Mouse (Mus musculus) adrenal gland, postnatal 14 days (tissue): ENCODE measurements around the gene Barhl2. TPM values are rescaled to one million over a fixed set of nuclear protein-coding genes. Genes with fewer than 3 reads are reported as not detected.

Experiments
- DNase-seq: peaks from one replicate; pipeline ENCODE4 v3.0.0; 2021; ENCODE audit warnings: mixed read lengths
- total RNA-seq: library from RNA; stranded (reverse); gene quantifications from 2 replicates; pipeline ENCODE4 v1.2.3, GENCODE M21; 2021

Gene Barhl2
- total RNA-seq, 1 experiment from 2014 or later = not detected

DNA sequence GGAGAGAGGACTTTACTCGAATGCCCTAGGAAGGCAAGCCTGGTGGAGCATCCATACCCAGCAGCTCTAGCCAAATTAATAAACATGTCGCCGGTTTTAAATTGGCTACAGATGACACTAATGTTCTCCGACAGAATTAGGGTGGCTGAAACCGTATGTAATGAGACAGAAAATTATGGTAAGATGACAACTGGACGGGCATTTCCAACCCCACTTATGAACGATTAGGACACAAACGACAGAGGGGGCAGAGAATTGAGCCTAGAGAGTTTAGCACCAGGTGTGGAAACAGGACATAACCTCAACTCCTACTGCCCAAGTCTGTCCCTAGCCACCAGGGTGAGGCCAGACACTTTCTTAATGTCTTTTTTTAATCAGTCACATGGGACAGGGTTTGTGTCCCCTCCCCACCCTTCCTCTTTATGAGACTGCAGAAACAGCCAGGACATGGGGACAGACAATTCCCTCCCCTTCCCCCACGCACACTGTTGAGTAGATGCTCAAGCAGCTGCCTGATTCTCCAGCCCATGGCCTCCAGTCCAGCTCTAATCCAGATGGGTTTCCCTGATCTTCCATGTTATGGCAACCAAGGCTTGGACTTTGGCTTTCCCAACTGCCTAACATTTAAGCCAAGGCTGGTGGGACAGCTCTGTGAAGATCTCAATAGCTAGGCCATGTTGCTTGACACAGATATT, 3.4 kb downstream of the Barhl2 start:
- DNase-seq = no peak

DNA sequence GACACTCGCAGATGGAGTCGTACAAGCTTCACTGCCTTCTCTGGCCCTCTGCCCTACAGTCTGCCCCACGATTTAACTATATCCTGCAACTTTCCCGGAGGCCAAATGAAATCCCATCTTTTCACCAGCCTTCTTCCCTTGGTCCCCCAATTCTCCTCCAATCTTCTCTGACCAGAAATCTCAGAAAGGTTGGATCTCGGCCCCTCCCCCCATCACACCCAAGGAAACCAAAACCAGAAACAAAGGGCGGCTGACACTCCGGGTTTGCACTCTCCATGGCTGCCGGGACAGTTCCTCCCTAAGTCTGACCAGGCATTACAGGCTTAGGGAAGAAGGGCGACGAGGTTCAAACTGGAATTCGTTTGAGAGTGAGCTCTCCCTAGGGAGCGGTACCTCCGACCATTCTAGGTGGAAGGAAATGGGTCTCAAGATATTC, 4.1 kb downstream of the Barhl2 start:
- no peak for DNase-seq

DNA sequence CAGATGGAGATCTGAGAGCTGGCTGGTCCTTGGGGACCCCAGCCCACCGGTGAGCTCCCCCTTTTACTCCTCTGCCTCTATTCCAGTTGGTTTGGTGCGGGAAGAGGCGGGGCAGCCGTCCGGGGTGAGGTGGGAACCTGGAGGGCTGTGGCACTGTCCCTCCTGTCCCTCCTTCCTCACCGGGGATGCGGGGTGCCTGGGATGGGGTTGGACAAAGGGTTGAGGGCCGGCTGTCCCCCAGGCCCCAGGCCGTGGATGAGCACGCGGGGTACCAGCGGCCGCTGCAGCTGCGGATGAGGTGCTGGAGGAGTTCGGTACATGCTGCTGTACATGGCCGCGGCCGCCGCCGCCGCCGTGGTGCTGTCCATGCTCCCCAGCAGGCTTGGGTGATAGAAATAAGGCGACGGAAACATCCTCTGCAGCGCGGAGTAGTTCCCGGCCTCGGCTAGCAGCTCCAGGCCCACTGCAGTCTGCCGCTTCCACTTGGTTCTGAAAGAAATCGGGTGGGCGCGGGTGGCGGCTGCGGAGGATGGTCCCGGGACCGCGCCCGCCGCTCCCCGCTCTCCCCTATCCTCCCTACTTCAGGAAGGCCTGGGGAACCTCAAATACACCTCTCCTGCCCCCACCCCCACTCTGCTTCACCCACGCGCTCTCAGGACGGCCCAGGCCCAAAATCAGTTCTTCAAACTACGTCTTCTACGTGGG, 4.6 kb downstream of the Barhl2 start:
- no peak for DNase-seq

DNA sequence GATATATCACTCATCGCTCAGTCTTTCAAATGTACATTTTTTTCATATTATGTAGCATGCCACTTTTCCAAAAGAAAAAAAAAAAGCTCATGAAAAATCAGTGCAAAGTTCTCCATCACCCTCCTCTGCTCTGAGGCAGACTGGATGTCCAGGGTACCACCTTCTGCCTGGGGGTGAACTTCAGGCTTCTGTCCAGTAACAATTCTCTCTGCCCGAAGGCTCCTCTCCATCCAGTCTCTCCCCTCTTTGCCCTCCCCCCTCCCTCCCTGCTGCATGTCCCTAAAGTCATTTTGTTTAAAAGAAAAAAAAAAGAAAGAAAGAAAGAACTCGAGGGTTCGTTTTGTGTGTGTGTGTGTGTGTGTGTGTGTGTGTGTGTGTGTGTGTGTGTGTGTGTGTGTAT, 5.3 kb downstream of the Barhl2 start:
- no peak for DNase-seq

DNA sequence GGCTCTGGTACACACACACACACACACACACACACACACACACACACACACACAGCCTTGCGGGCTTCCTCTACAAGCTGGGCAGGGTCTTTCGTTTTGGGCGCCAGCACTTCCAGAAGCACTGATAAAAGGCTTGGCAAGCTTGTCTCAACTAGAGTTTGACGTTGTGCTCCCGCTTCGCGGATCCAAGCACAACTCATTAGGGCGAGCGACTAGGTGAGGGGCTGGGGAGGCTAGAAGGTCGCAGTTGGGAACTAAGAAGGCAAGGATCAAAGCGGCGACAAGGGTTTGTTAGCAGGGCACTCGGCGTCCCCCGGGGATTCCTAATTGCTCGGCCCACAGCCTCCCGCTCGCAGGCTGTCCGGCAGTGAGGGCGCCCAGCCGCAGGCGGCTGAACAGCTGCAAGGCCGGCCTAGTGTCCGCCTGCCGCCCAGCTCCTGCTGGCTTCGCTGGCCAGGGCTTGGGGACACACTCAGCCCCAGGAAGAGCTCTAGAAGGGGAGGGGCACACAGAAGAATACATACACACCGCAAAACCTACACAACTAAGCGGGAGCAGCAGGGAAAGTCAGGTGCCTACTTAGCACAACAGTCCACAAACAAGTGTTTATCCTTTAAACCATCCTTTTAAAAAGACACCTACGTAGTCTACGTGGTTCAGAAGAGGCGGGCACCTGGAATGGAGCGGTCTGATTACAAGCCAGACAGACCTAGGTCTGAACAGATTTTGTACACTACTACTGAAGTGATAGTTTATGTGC, 6.1 kb downstream of the Barhl2 start:
- DNase-seq = no peak

DNA sequence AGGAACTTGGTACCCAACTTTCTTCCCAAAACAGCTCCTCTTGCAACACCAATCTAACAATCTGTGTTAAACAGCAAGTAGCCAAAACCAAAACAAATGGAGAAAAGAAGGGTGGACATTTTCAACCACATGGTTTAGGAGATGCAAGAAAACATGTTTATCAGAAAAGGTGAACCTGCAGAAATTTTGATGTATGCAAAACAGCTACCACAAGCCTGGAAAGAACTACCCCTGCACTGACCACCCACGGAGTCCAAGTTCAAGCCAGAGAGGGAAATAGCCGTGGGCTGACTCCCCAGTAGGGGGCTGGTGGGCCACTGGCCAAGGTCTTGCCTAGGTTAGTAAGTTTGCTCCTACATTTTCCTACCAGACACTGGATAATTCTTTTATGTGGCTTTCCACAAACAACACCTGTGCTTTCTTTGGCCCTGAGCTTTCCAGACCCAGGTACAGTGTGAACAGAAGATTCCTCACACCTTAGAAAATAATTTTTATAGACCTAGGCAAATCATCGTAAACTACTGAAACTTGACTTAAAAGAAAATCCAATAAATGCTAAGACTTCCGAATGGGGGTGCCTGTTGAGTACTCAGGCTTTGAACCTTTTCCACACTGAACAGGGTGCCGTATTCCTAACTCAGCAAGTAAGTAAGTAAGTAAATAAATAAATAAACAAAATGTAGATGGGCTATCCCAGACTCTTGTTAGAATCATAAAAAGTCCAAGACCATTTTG, 7.4 kb downstream of the Barhl2 start:
- no peak for DNase-seq

DNA sequence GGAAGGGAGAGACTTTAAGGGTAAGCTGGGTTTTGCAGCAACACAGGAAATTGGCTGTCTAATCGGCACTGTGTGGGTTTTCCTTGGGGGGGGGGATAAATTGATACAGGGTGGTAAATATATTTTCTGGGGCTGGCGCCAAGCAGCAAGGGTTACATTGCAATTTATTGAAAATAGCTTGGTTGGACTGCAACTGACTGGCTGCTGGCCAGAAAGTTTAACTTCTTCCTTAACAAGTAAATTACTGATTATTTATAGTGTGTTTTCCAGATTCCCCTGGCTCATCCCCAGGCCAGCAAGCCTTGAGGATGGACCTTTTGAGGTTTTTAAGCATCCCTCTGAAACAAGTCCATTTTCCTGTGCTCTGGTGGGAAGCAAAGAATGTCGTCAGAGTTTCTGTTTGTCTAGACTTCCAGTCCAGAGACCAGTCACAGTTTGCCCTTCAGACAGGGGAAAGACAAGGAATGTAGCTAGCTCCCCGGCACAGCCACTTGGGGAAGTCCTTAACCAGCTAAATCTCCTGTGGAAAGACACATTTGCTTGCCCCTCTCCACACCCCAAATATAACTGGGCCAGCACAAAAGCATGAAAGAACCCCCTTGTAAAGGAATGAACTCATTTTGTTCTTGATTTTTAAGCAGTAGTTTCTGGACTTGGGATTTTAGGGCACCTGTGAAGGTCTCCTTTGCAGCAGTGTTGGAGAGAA, 8.1 kb downstream of the Barhl2 start:
- no peak for DNase-seq

DNA sequence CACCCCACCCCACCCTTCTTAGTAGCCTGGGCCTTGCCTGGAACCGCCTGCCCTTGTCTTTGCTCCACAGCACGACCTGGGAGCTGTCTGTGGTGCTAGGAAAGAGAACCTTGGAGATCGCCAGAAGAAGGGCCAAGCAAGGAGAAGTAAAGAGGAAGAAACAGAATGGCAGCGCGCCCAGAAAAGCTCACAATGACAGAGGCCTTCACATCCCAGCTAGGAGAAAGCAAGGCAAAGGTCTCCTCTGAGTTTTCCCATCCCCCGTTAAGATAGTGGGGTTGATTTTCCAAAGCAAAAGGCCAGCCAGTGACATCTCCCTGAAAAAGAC, 9.2 kb downstream of the Barhl2 start:
- peak; percentile 39 for DNase-seq

DNA sequence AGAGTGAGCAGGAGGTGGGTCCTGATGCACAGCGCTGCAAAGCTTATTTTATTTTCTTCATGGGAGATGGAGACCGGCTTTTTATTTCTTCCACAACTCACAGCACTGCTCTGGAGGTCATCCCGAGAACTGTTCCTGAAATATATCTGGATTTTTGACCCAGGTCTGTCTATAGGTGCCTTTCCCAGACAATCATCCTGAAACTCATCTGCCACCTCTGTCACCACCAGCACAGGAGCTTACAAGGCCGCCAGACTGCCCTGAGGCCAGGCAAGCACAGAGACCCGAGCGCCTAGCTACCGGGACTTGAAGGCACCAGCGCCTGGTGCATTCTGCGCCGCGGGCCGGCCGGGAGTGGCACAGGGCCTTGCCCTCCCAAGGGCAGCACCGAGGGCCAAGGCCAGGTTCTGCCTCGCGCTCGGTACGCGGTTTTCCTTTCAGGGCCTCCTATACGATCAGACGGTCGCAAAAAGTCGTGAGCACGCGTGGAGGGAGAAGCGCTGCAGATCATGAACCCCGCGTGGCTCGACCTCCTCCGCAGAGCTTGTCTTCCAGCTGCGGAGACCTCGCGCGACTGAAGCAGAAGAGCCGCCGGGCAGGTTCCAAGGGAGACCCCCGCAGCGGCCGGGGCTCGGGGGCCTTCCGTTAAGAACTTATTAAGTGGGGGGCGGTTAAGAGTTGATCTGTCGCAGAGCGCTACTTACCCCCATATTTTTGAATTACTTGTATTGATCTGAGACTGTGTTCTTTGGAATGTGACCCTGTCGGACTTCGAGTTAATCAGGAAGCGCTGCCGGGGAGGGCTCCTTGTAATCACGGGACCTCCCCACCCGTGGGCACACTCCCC, 9.8 kb downstream of the Barhl2 start:
- DNase-seq = no peak

DNA sequence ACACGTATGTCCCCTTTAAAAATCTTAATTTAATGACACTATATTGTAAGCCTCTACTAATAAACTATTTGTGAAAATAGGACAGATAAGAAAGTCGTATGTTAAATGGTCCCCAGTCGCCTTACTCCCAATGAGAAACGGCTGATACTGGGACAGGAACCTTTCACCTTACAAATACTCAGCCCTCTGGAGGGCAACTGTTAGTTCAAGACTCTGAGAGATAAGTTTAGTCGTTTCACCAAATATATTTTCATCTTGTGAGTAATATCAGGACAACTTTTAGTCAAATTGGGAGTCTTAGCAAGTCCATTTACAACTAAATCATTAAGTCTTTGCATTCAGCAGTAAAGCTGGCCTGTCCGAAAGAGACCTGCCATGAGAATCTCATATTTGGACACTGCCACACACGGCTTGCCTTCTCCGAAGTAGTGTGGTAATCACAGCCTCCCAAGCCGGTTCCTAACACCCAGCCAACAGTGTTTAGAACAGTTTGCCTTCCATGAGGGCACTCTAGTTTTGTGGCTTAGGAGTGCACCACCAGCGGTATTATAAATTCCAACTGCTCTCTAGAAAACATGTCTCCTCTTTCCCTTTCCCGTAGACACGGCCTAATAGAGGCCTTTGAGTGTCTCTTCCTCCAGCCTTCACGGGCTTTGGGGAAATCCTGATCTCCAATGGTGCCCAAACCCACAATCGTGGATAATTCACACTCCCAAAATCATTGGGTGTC, 10.7 kb downstream of the Barhl2 start:
- no peak for DNase-seq

DNA sequence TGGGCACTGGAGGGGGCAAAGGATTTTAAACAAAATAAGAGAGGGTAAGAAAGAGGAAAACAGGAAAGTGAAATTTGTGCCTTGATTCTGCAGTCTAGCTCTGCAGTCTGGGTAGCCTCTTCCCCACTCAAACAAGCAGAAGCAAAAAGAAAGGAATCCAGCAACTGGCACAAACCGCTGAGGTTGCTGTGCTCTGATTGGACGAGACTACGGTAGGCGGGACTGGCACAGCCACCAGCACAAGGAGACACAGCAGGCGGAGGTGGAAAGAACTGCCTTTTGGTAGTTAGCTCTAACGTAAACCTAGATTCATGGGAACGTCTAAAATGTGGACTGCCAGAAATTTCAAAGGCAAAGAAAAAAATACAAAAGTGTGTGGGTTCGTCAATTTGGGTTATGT, 11.4 kb downstream of the Barhl2 start:
- DNase-seq = no peak

DNA sequence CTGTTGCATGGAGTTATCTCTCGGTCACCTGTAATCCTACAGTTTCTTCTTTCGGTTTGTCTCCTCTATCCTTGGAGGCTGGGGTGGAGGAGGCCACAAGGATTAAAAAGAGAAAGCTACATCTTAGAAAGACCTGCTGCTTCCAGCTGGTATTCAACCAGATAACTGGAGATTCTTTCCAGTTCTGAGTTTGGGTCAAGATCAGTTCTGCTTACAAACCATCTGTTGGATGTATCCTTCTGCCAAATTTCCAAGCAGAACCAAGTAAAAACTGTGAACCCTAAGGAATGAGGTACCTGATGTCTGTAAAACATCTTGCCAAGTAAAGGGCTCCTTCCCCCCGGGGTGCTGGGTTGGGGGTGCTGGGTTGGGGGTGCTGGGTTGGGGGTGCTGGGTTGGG, 12.3 kb downstream of the Barhl2 start:
- no peak for DNase-seq

DNA sequence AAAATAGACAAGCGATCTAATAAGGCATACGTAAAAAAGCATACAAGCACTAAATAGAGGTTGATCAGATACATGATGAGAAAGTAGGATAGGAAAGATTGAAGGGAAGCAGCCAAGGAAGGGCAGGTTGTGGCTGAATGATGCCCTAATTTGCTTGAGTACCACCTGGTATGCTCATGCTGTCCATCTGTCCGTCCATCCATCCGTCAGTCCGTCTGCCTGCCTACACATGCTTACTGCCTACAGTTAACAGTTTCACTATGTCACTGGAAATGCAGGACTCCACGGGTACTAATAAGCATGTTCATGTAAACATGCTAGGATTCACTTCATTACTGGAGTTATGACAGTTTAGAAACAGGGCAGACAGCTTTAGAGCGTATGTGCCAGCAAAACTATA, 19.1 kb downstream of the Barhl2 start:
- DNase-seq = no peak

DNA sequence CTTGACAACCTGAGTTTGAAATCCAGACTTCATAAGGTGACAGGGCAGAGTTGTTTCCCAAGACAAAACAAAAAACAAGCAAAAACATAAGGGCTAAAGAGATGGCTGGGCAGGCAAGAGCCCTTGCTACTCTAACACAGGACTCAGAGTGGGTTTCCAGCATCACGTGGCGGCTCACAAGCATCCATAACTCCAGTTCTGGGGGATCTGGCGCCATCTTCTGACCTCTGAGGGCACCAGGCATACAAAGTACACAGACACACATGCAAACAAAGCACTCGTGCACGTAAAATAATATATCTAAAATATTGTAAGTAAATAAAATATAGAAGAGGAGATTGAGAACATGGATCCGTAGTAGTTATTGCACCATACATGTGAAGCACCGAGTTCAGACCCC, 31.9 kb downstream of the Barhl2 start:
- DNase-seq = no peak

DNA sequence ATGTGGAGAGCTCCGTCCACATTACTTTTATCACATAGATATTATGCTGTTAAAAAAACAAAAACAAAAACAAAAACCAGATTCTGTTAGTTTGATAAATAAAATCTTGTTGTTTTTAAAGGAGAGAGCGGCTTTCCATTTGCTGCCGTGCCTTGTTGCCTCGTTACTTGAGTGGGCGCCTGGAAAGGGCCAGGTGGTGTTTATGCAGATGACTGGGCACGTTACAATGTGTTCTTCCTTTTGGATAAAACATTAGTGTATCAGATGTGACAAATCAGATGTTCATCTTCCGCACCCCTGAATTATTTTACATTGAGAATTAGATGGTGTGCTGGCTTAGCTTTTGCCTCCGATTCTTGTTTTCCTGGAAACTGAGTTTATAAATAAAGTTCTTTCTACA, 37.1 kb downstream of the Barhl2 start:
- no peak for DNase-seq

DNA sequence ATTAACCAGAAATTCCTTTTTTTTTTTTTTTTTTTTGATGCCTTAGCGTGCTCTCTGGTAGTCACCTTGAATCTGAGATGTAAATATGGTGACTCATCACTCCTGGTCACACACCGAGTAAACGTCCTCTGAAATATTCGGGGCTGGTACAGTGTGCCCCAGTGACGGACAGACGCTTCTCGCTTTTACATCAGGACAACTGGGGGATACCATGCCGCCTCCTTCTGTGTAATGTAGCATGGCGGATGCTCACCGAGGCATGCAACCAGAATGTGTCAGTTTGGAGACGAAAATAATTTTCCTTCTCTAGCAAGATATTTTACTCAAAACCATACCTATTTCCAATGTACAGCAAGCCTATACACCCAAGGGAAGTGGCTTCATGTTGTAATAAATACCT, 37.6 kb downstream of the Barhl2 start:
- no peak for DNase-seq

DNA sequence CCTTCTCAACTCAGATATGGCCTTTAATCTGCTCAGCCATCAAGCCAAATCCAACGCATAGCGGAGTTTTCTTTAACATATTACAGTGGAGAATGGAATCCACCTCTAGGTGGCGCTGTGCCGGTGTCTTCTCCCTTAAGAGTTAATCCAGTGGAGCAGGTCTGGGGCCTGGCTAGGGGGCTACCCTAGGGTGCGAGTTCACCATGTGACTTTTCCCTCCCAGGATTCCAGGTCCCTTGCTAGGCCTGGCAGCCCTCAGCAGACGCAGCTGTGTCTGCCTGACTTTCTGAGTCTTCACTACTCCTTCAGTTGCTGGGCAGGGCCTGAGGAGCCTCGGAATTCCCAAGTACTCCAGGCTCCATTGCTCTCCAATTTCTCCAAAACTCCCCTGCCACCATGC, 40.8 kb downstream of the Barhl2 start:
- DNase-seq = peak; percentile 14

DNA sequence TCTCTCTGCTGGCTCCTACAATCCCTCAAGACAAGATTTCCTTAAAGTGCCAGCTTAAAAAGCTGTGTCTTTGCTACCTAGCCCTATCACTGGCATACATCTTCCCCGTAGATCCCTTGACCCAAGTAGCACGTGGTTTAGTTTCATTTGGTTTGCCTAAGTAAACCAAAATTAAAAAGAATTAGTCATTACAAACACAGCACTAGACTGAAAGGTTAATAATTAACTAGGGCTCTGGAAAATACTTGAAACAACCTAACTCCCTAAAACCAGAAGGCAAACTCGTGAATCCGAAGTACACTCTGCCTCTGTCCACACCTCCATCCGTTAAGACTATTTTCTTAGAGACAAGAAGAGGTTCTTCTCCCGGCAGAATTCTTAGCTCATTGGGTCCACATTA, 41.4 kb downstream of the Barhl2 start:
- DNase-seq = no peak

DNA sequence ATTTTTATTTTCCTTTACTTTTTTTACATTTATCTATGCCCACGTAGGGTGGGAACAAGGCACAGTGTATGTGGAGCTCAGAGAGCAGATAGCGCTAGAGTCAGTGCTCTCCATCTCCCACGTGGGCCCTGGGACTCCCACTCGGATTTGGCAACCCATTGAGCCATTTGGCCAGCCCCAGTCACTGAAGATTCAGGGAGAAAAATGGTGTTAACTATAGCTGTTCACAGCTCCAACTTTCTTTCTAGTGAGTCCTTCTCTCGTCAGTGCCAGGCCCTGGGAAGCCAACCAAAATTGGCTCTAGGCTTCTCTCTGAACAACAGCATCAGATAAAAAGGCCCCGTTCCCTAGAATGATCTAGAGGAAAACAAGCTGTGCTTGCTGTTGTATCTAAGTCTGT, 42.2 kb downstream of the Barhl2 start:
- no peak for DNase-seq

DNA sequence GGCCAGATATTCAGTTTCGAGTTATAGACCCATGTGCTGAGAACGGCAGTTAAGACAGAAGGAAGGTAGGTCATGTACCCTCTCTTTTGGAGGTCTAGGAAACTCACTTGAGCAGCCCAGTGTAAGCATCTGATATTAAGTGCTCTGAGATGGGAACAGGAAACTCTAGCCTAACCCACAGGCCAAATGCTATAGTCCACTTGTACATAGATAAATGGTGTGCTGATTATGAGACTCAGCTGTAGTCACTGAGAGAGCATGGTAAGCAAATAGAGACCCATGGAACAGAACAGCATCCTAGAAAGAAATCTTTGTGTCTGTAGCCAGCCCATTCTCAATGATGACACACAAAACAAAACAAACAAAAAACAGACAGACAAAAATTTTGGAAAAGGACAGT, 55.2 kb downstream of the Barhl2 start:
- no peak for DNase-seq
